Mouse (Mus musculus) kidney, adult 2 months (tissue): ENCODE results near the gene Slc9a3r1.

Source experiments
- CTCF ChIP-seq: fragments of 200-500 bp; conservative IDR thresholded peaks from 2 replicates; pipeline ENCODE4 v1.5.1; 2011; ENCODE audit warnings: low read depth, mild to moderate bottlenecking, control low read depth, low read length, moderate library complexity, mixed read lengths; ENCODE audit not compliant: insufficient read depth, insufficient read length
- POLR2A ChIP-seq: fragments of 200-500 bp; IDR thresholded peaks from one replicate; pipeline ENCODE4 v1.6.1; 2011; ENCODE audit warnings: low read depth, low read length, control low read depth

GRCm38 (mm10) chr11:115160883-115161577 is 2.1 kb upstream of the Slc9a3r1 start:
- TF ChIP-seq CTCF: peak; percentile 94
- TF ChIP-seq POLR2A: no peak
